23 mouse cellular contexts compared by ENCODE assay signal in genomic region chr1:119317006-119317405, GRCm38 (mm10).
DNase-seq lines count a peak whose midpoint lies in the region; ATAC-seq lines count a peak whose summit lies in the region.
"Had no signal": no experiment of that assay in that cellular context is flagged by ENCODE, and none has a peak within 500 bp of the region (broad histone marks: within the 10 kb centered on the region; RNA-seq: fewer than 3 reads in every experiment).

No protein-coding gene starts in this region.

- H3K4me1 ChIP-seq in heart, embryonic 12.5 days (replicated peaks) = 0 out of 2 replicates have a peak, but pooled peaks cover 4% of the 10 kb centered on the region
- H3K4me1 ChIP-seq: embryonic facial prominence, embryonic 10.5 days; embryonic facial prominence, embryonic 12.5 days; forebrain, embryonic 13.5 days; forebrain, embryonic 15.5 days had no signal

- no peaks in the 10 kb centered on the region for H3K27me3 ChIP-seq in heart, embryonic 12.5 days (replicated peaks)
- H3K27me3 ChIP-seq: CH12.LX; embryonic facial prominence, embryonic 12.5 days; forebrain, embryonic 13.5 days; forebrain, embryonic 15.5 days; Patski had no signal

- no peaks in the 10 kb centered on the region for H3K36me3 ChIP-seq in heart, embryonic 12.5 days
- H3K36me3 ChIP-seq: embryonic facial prominence, embryonic 10.5 days; embryonic facial prominence, embryonic 12.5 days; forebrain, embryonic 15.5 days; G1E had no signal

- no peak overlapping the region for H3K27ac ChIP-seq in heart, embryonic 12.5 days (ENCODE audit: poor library complexity, severe bottlenecking)
- H3K27ac ChIP-seq: embryonic facial prominence, embryonic 10.5 days; embryonic facial prominence, embryonic 12.5 days; forebrain, embryonic 13.5 days; forebrain, embryonic 15.5 days had no signal

- 83% methylated on average over 4 of the region's 4 CpGs for WGBS in heart, embryonic 12.5 days

- no peaks in the 10 kb centered on the region for H3K9me3 ChIP-seq in heart, embryonic 12.5 days (replicated peaks)
- H3K9me3 ChIP-seq: embryonic facial prominence, embryonic 10.5 days; embryonic facial prominence, embryonic 12.5 days; forebrain, embryonic 13.5 days; forebrain, embryonic 15.5 days had no signal

- no peak overlapping the region for H3K9ac ChIP-seq in heart, embryonic 12.5 days
- H3K9ac ChIP-seq: embryonic facial prominence, embryonic 12.5 days; forebrain, embryonic 13.5 days; forebrain, embryonic 15.5 days had no signal

- H3K4me3 ChIP-seq in heart, embryonic 12.5 days = no peak overlapping the region
- H3K4me3 ChIP-seq: embryonic facial prominence, embryonic 10.5 days; embryonic facial prominence, embryonic 12.5 days; forebrain, embryonic 13.5 days; forebrain, embryonic 15.5 days had no signal

- H3K4me2 ChIP-seq in heart, embryonic 12.5 days = no peak overlapping the region
- H3K4me2 ChIP-seq: embryonic facial prominence, embryonic 12.5 days; forebrain, embryonic 13.5 days; forebrain, embryonic 15.5 days had no signal

- no peak for ATAC-seq in heart, embryonic 12.5 days (ENCODE audit: insufficient number of reproducible peaks, low FRiP score)
- ATAC-seq: activated CD4-positive, CD25-positive, alpha-beta regulatory T cell, adult 4 months; CD4-positive, CD25-positive, alpha-beta regulatory T cell, adult 4 months; forebrain, embryonic 13.5 days; forebrain, embryonic 15.5 days; Patski had no signal

- DNase-seq in heart, adult 11 months = peak; percentile 54
- peak; percentile 24 for DNase-seq in lung, postnatal 14 days
- no peak for DNase-seq in lung, postnatal 10 days
- peak; percentile 40 for DNase-seq in lung, postnatal 36 days
- DNase-seq: adrenal gland, adult 8-10 months; adrenal gland, postnatal 14 days; adrenal gland, postnatal 36 days; B cell, adult 2 months; cerebellum, adult 11-12 months; cerebellum, adult 2 months; cerebellum, adult 9-10 months; cerebellum, postnatal 10 days; cerebellum, postnatal 25 days had no signal
